Mouse (Mus musculus) liver, adult 2 months (tissue): ENCODE measurements around the gene Rab11fip5. TPM values are rescaled to one million over a fixed set of nuclear protein-coding genes. Genes with fewer than 3 reads are reported as not detected.
A peak's percentile ranks its signal among the peaks of the same experiment; 100 is the strongest.

Experiments used
- DNase-seq: peaks from one replicate; pipeline ENCODE4 v3.0.0-alpha.2; 2011; ENCODE audit warnings: low read depth, low spot score; ENCODE audit errors: extremely low read depth
- H3K27ac ChIP-seq: fragments of 200-500 bp; replicated peaks from 2 replicates; pipeline ENCODE4 v1.5.1; 2012; ENCODE audit warnings: low read depth, mild to moderate bottlenecking, control low read depth, inconsistent platforms, low read length; ENCODE audit not compliant: insufficient read depth
- H3K27me3 ChIP-seq: fragments of 200-500 bp; 2 replicates; pipeline ENCODE4 v1.6.1; 2012; ENCODE audit warnings: mild to moderate bottlenecking, moderate library complexity, low read length, inconsistent platforms; ENCODE audit not compliant: control insufficient read depth, insufficient read depth
- H3K36me3 ChIP-seq: fragments of 200-500 bp; 2 replicates; pipeline ENCODE4 v1.6.1; 2012; ENCODE audit warnings: low read length, inconsistent platforms; ENCODE audit not compliant: control insufficient read depth, insufficient read depth
- H3K4me1 ChIP-seq: fragments of 200-500 bp; 2 replicates; pipeline ENCODE4 v1.6.1; 2011; ENCODE audit warnings: low read length; ENCODE audit not compliant: control insufficient read depth, insufficient read depth
- H3K4me3 ChIP-seq: fragments of 200-500 bp; 2 replicates; pipeline ENCODE4 v1.5.1; 2011; ENCODE audit warnings: low read depth, mild to moderate bottlenecking, control low read depth, low read length, moderate library complexity; ENCODE audit not compliant: insufficient read depth
- H3K79me2 ChIP-seq: fragments of 200-500 bp; 2 replicates; pipeline ENCODE4 v1.6.1; 2012; ENCODE audit warnings: inconsistent platforms, mild to moderate bottlenecking, low read length, moderate library complexity; ENCODE audit not compliant: control insufficient read depth, insufficient read depth
- H3K9ac ChIP-seq: fragments of 200-500 bp; 2 replicates; pipeline ENCODE4 v1.6.1; 2012; ENCODE audit warnings: low read depth, mild to moderate bottlenecking, control low read depth, inconsistent platforms, low read length
- CTCF ChIP-seq: fragments of 200-500 bp; IDR thresholded peaks from 2 replicates; pipeline ENCODE4 v1.5.1; 2011; ENCODE audit warnings: low read depth, low read length, control low read depth
- POLR2A ChIP-seq: fragments of 200-500 bp; IDR thresholded peaks from 2 replicates; pipeline ENCODE4 v1.6.1; 2011; ENCODE audit warnings: low read length, control low read depth; ENCODE audit not compliant: insufficient read depth; ENCODE audit errors: extremely low read depth
- whole genome bisulfite sequencing: fragments of 180-500 bp; shearing (Covaris S2); methylation state at CpG from one replicate; pipeline ENCODE4 v1.1.7; 2018; 5-methylcytosine and 5-hydroxymethylcytosine counted together
- polyA plus RNA-seq: library from polyadenylated mRNA; depleted of rRNA; stranded (reverse); fragments of >200 nt; gene quantifications from 2 replicates; pipeline ENCODE4 v1.2.3, GENCODE M21; 2012
- total RNA-seq: library from RNA; depleted of rRNA; stranded (reverse); fragments of >200 nt; gene quantifications from 2 replicates; pipeline ENCODE4 v1.2.3, GENCODE M21; 2014

Gene Rab11fip5
- total and polyA plus RNA-seq, 2 experiments: 0.46 to 1.4 TPM

DNA sequence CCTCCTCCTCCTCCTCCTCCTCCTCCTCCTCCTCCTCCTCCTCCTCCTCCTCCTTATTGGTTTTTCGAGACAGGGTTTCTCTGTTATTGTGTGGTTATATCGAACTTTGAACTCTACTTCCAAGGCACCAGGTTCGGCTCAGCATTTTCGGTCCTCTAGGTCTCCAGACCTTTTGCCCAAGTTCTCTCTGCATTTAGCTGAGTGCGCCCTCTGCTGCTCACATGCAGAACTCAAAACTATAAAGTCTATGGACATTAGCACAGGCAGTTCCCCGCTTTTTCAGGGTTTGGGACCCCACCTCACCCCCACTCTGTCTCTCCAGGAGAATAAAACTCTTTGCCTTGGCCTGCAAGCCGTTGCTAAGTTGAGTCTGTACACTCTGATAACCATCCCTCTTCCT, 17.4 kb upstream of the Rab11fip5 start:
- H3K27me3 ChIP-seq: no peaks in the 10 kb centered on the region
- H3K9ac ChIP-seq: no peak overlapping the region
- no peaks in the 10 kb centered on the region for H3K4me1 ChIP-seq
- H3K36me3 ChIP-seq: no peaks in the 10 kb centered on the region
- 15% methylated on average over 6 of the region's 7 CpGs for WGBS
- peak; percentile 40 for DNase-seq
- no peaks in the 10 kb centered on the region for H3K79me2 ChIP-seq
- H3K4me3 ChIP-seq: no peak overlapping the region
- H3K27ac ChIP-seq: no peak overlapping the region
- TF ChIP-seq POLR2A (no peak), CTCF (peak; percentile 69)

DNA sequence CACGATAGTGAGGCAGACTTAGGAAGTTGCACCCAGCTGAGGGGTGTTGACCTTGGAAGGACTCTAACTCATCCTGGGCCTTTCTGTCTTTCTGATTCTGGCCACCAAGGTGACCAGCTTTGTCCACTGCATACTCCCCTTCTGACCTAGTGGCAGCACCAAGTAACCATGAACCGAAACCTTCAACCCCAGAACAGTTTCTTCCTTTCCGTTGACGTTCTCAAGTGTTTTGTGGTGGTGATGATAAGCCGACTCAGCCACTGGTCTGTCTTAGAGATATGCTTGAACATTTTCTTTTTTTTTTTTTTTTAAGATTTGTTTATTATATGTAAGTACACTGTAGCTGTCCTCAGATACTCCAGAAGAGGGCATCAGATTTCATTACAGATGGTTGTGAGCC, 14.2 kb upstream of the Rab11fip5 start:
- no peak overlapping the region for H3K9ac ChIP-seq
- no peaks in the 10 kb centered on the region for H3K4me1 ChIP-seq
- H3K27me3 ChIP-seq: no peaks in the 10 kb centered on the region
- 69% methylated on average over 5 of the region's 5 CpGs for WGBS
- no peak overlapping the region for H3K27ac ChIP-seq
- no peaks in the 10 kb centered on the region for H3K79me2 ChIP-seq
- no peak overlapping the region for H3K4me3 ChIP-seq
- TF ChIP-seq CTCF (no peak), POLR2A (no peak)
- no peak for DNase-seq
- no peaks in the 10 kb centered on the region for H3K36me3 ChIP-seq

DNA sequence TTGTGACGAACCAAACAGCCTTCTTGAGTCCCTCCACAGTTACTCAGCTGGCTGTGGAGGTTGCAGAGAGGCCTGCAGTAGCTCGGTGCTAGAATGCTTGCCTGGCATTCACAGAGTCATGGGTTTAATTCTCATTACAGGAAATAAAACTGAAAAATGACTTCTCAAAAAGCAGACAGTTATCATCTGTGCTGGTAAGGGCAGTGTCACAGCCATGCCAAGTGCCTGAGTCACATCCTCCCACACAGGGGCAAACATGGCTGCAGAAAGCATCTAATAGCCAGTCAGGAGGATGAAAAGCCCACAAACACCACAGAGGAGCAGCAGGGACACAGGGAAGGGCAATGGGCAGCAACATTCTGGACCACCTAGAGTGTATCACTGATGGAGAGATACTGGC, 8.4 kb upstream of the Rab11fip5 start:
- WGBS: 88% methylated on average over 2 of the region's 2 CpGs
- no peaks in the 10 kb centered on the region for H3K27me3 ChIP-seq
- TF ChIP-seq POLR2A: no peak
- H3K36me3 ChIP-seq: no peaks in the 10 kb centered on the region
- no peak for DNase-seq
- no peaks in the 10 kb centered on the region for H3K79me2 ChIP-seq
- H3K9ac ChIP-seq: no peak overlapping the region
- no peaks in the 10 kb centered on the region for H3K4me1 ChIP-seq
- H3K4me3 ChIP-seq: no peak overlapping the region
- no peak overlapping the region for H3K27ac ChIP-seq

DNA sequence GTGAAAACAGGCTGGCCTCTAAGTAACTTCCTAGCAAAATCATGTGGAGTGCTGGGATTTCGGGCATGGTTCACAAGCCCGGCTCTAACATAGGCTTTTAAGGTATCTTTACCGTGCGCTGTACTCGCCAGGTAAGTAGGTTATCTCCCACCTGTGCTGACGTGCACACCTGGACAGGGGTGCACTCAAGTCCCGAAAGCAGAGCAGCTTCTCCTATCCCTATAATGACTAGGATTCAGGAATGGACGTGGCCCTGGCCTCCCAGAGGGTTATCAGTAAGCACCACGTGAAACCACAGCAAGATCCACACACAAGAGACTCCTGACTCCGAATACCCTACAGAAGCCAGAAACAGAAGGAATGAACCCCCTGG, 7.2 kb upstream of the Rab11fip5 start:
- H3K79me2 ChIP-seq: no peaks in the 10 kb centered on the region
- no peak for DNase-seq
- H3K36me3 ChIP-seq: no peaks in the 10 kb centered on the region
- no peak for TF ChIP-seq POLR2A
- TF ChIP-seq CTCF: no peak
- no peaks in the 10 kb centered on the region for H3K27me3 ChIP-seq
- 83% methylated on average over 10 of the region's 10 CpGs for WGBS
- no peak overlapping the region for H3K4me3 ChIP-seq
- H3K27ac ChIP-seq: no peak overlapping the region
- no peaks in the 10 kb centered on the region for H3K4me1 ChIP-seq
- no peak overlapping the region for H3K9ac ChIP-seq

DNA sequence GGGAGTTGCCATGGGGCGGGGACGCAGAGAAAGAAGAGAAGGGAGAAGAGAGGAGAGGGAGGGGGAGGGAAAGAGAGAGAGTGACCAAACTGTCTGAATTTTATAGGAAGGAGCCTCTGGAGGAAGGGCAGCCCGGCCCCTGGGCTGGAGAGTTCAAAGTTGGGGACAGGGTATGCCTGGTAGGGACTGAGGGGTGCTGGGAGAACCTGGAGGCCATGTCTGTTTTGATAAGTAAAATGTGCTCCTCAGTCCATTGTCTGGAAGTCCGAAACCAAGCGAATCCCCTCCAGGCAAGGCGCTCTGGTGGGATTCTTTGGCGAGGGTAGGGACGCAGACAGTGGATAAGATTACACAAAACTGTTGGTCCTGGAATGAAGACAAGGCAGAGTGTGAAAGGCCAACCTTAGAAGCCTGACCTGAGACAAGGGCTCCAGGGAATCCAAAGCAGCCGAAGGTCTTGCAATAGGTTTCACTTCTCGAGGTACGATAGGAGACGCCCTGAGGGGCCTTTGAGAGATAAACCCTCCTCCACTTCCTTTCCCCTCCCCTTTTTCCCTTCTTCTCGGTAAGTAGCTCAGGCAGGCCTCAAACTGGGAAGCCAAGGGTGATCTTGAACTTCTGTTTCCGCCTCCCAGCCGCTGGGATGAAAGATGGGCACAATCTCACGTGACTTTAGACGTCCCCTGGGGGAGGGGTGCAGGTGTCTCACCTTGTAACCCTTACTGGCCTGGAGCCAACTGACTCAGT, 6.6 kb upstream of the Rab11fip5 start:
- Histone ChIP-seq H3K36me3 (no peaks in the 10 kb centered on the region), H3K27ac (no peak overlapping the region), H3K27me3 (no peaks in the 10 kb centered on the region), H3K4me3 (no peak overlapping the region), H3K9ac (no peak overlapping the region), H3K79me2 (no peaks in the 10 kb centered on the region), H3K4me1 (no peaks in the 10 kb centered on the region)
- 51% methylated on average over 17 of the region's 17 CpGs for WGBS
- no peak for DNase-seq
- no peak for TF ChIP-seq CTCF
- no peak for TF ChIP-seq POLR2A

DNA sequence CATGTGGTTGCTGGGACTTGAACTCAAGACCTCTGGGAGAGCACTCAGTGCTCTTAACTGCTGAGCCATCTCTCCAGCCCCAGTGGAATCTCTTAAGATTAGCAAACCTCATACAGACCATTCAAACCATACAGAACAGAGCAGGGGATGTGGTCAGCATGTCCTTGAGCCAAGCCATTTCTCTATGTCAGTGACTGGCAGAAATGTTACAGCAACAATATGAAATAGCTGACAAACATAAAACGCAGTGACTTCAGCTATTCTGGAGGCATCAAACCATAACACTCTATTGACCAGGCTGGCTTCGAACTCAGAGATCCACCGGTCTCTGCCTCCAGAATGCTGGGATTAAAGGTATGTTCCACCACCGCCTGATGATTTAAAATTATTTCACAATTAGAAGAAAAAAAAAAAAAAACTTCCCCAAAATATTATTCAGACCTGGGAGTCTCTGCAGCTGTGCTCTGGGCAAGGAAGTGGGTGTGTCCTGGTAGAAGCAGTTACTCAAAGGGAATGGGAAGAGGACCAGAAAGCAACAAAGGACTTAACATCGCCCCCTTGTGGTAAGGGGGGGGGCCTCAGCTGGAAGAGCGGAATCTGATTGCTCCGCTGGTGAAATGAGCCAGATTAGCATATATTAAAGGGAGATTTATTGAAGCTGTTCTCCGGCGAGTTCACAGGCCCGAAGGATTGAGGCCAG, 5.9 kb upstream of the Rab11fip5 start:
- Histone ChIP-seq H3K36me3 (no peaks in the 10 kb centered on the region), H3K79me2 (no peaks in the 10 kb centered on the region), H3K4me1 (no peaks in the 10 kb centered on the region), H3K27ac (no peak overlapping the region), H3K27me3 (no peaks in the 10 kb centered on the region), H3K9ac (no peak overlapping the region), H3K4me3 (no peak overlapping the region)
- TF ChIP-seq POLR2A: no peak
- peak; percentile 79 for TF ChIP-seq CTCF
- 38% methylated on average over 10 of the region's 10 CpGs for WGBS
- peak; percentile 62 for DNase-seq
